Mouse (Mus musculus): ENCODE measurements around the gene Ap3s2.

DNA sequence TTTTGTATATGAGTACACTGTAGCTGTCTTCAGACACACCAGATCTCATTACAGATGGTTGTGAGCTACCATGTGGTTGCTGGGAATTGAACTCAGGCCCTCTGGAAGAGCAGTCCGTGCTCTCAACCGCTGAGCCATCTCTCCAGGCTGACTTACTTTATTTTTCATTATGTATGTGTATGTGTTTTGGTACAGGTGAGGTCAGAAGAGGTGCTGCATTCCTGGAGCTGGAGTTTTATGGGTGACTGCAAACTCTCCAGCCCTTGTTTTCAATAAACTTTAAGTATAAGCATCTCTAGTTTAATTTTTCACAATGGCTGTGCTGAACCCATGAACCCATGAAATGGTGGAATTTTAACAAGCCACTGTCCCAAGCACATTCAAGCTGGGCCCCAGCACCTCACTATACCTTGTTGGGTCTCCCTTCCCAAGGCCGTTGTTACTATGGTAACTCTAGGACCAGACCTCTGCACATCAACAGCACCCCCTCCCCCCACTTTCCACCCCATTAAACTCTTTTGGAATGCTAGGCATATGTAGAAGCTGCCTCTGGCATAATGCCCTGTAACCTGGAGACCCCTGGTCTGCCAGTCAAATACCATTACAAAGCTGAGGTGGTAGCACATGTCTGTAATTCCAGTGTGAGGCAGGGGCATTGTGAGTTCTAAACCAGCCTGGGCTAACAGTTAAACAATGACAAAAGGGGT, 54.0 kb downstream of the Ap3s2 start:
- TF ChIP-seq MAZ (IDR thresholded peaks at IDR 0.05; ENCODE audit: low read depth, low read length) (no peak), MYC (IDR thresholded peaks at IDR 0.05; ENCODE audit: low read depth, low read length) (no peak), ZMIZ1 (IDR thresholded peaks at IDR 0.05; ENCODE audit: low read depth, low read length) (no peak), EP300 (IDR thresholded peaks at IDR 0.05; ENCODE audit: low read depth in 1 of 2, low read length in 2 of 2) (no peak), USF1 (IDR thresholded peaks at IDR 0.05; ENCODE audit: low read depth, low read length) (no peak), CTCF (IDR thresholded peaks at IDR 0.05 in 2 of 3, conservative IDR thresholded peaks at IDR 0.05 in 1 of 3; ENCODE audit: control insufficient read depth in 1 of 3, insufficient read depth in 1 of 3, low read depth in 2 of 3, low read length in 3 of 3, poor library complexity in 1 of 3, severe bottlenecking in 1 of 3) (no peak), TAL1 (IDR thresholded peaks at IDR 0.05; ENCODE audit: low read length) (no peak), POLR2A (IDR thresholded peaks at IDR 0.05; ENCODE audit: control insufficient read depth in 1 of 2, insufficient read depth in 1 of 2, low read depth in 1 of 2, low read length in 2 of 2, poor library complexity in 1 of 2) (no peak), UBTF (IDR thresholded peaks at IDR 0.05; ENCODE audit: borderline replicate concordance, insufficient read depth, low read depth, low read length) (no peak), POLR2AphosphoS5 (IDR thresholded peaks at IDR 0.05; ENCODE audit: borderline replicate concordance, low read depth, low read length) (no peak)

Data from MEL (cell line).